Mouse (Mus musculus): ENCODE measurements around the gene Rara.
A peak's percentile ranks its signal among the peaks of the same experiment; 100 is the strongest.
"Not testable (repeated sequence)": the region's sequence is repeated elsewhere in the genome, so short reads cannot be mapped to it uniquely, and the experiment has no call there.

Gene Rara

DNA sequence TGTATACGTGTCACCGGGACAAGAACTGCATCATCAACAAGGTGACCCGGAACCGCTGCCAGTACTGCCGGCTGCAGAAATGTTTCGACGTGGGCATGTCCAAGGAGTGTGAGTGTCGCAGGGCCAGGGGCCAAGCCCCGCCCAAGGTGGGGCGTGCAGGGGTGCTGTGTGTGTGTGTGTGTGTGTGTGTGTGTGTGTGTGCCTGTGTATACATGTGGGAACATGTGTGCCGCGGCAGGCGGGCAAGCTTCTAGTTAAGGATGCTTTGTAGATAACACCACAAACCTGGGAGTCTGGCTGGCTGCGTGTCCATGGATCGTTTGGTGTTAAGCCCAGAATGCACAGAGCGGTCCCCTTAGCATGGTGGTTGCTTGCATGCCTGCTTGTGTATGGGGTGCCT, 40.5 kb downstream of the Rara start:
- no peak for DNase-seq (ENCODE audit: low read depth in 2 of 2, low spot score in 2 of 2)

DNA sequence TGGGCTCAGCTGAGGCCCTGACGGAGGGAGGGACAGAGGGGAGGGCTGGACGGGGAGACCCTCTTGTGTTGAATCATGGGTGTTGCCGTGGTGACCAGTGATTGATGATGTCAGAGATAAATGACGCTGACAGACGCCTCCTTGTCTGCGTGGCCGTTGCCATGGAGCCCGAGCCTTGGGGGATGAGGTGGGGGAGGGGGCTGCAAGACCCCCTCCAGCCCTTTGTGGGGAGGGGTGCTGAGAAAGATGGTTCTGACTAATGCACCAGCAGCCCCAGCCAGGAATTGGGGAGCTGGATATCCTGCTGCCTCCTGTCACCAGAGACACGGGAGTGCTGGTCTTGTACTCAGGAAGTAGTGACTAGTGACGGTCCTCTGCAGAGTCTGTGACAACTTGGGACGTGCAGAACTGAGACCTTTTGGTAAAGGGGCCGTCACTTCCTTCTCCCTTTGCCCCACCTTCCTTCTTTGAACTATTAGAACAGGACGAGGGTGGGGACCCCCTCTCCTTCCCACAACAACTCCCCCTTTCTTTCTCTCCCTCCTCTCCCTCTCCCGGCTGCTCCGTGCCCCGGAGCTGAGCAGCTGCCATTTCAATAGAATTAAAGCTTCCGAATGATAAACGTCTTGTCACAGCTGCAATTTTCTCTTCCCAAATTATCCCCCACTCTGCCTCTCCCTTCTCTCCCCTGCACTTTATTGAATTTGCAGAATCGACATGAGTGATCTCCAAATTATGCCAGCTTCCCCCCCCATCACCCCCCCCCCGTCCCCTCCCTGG, 41.3 kb downstream of the Rara start:
- no peak for DNase-seq (ENCODE audit: low read depth in 2 of 2, low spot score in 2 of 2)

DNA sequence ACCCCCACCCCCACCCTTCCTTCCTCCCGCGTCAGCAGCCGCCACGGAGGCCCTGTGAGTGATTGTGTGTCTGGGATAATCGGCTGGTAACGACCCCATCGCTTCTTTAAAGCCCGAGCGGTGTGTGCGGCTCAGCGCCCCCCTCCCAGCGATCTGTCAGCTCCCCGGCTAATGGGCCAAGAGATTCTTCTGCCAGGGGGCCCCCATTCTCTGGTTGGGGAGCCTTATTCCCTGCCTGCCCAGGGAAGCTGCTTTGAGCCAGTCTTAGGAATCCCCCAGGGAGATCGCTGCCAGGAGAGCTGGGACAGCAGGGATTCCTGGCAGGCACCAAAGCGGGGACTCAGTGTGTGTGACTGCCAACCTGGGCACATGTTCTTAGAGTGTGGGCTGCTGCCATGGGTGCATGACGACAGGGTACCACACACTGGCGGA, 41.9 kb downstream of the Rara start:
- DNase-seq (ENCODE audit: low read depth in 2 of 2, low spot score in 2 of 2) = no peak

DNA sequence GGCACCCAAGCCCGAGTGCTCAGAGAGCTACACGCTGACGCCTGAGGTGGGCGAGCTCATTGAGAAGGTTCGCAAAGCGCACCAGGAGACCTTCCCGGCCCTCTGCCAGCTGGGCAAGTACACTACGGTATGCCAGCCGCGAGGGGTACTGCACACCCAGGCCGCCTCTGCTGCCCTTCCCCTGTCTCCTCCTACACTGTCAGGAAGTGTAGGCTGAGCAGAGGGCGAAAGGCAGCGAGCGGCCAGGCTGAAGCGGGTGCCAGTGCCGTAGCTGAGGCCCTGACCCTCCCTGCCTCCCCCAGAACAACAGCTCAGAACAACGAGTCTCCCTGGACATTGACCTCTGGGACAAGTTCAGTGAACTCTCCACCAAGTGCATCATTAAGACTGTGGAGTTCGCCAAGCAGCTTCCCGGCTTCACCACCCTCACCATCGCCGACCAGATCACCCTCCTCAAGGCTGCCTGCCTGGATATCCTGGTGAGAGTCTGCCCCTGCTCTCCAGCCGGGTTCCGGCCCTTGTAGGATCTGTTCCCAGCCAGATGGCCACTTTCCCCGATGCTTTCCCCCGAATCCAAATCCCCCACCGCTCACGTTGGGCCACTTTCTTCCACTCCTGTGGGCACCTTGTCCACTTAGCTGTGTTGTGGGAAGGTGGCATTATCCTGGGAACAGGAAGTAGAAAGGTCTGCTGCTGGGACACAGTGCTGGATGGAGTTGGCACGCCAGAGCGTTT, 42.7 kb downstream of the Rara start:
- DNase-seq (ENCODE audit: low read depth in 2 of 2, low spot score in 2 of 2) = no peak

DNA sequence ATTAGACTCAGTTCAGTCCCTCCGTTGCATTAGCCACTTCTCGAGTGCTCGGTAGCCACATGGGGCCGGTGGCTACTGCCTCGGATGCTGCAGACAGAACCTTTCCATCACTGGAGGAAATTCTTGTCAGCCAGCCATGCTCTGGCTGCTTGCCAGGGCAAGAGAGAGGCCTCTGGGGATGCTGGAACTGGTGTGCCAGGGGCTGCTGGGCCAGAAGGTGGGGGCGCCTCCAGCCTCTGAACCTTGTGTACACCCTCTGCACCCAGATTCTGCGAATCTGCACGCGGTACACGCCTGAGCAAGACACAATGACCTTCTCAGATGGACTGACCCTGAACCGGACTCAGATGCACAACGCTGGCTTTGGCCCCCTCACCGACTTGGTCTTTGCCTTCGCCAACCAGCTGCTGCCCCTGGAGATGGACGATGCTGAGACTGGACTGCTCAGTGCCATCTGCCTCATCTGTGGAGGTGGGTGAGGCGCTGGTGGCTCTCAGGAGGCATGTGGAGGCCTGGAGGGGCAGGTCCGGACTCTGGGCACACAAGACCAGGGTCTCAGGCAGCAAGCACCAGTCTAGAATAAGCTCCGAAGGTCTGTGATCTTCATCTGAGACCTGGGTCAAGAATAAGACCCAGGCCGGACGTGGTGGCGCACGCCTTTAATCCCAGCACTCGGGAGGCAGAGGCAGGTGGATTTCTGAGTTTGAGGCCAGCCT, 43.9 kb downstream of the Rara start:
- DNase-seq (ENCODE audit: low read depth in 2 of 2, low spot score in 2 of 2) = no peak

DNA sequence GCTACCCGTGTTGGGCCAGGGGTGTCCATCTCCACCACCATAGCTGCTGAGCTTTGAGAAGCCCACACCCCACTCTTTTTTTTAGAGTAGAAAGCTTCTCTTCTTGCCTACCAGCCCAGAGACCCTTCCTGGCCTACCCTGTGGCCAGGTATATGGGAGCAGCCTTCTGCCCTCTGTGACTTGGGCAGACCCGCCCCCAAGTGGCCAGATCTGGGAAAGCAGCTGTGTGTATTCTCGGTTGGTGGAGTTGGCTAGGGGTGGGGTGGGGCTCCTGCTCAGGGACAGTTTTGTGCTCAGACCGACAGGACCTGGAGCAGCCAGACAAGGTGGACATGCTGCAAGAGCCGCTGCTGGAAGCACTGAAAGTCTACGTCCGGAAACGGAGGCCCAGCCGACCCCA, 44.6 kb downstream of the Rara start:
- peak; percentile 80 to 91 for DNase-seq (ENCODE audit: low read depth in 2 of 2, low spot score in 2 of 2)

DNA sequence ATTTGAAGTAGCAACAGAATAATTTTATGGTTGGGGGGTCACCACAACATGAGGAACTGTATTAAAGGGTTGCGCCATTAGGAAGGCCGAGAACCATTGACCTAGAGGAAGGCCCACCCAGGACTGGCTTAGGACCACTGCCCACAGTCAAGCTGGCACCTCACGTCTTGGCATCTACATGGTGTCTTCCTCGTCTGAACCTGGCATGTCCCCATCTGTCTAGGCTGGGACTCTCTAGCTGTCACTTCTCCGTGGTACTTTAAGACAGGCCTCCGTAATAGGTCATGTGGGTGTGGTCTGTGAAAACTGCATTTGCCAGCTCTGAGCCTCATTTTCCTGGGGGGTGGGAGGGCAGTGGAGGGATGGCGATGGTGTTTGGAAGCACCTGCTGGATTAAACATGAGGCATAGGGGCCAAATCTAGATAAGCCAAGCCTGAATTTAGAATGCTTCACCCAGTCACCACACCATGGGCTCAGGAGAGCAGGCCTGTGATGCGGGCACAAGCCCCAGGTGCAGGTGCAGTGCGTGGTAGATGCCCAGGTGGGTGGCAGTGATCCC, 45.3 kb downstream of the Rara start:
- DNase-seq (ENCODE audit: low read depth in 2 of 2, low spot score in 2 of 2) = no peak

DNA sequence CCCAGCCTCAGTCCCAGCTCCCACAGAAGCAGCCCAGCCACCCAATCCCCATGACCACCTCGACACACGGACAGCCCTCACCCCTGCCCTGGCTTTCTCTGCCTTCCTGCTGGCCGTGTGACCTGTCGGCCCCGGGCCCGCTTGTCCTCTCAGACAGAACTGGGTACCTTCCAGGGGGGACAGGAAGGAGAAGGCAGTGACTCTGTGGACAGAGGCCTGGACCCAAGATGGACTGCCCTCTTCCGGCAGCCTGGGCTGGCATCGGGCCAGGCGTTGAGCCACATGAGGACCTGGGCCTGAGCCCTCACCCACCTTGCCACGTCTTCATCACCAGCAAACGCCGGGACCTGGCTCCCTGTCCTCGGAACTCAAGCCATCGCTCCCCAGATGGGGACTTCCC, 46.0 kb downstream of the Rara start:
- no peak for DNase-seq (ENCODE audit: low read depth in 2 of 2, low spot score in 2 of 2)

DNA sequence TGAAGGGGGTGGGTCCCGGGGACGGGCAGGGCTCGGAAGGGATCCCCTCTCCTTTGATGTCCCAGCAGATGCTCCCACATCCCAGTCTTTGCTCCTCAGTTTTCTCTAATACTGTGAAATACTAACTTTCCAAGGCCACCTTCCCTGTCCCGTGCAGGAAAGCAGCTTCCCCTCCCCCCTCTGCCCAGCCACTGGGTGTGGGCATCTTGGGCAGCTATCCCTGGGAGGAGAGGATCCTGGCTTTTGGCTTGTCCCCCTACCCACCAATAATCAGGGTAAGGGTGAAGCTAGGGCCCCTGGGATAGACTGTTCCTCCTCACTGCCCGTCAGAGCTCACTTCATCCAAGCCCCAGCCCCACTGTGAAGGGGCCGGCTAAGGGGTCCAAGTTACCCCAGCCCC, 46.6 kb downstream of the Rara start:
- no peak for DNase-seq (ENCODE audit: low read depth in 2 of 2, low spot score in 2 of 2)

DNA sequence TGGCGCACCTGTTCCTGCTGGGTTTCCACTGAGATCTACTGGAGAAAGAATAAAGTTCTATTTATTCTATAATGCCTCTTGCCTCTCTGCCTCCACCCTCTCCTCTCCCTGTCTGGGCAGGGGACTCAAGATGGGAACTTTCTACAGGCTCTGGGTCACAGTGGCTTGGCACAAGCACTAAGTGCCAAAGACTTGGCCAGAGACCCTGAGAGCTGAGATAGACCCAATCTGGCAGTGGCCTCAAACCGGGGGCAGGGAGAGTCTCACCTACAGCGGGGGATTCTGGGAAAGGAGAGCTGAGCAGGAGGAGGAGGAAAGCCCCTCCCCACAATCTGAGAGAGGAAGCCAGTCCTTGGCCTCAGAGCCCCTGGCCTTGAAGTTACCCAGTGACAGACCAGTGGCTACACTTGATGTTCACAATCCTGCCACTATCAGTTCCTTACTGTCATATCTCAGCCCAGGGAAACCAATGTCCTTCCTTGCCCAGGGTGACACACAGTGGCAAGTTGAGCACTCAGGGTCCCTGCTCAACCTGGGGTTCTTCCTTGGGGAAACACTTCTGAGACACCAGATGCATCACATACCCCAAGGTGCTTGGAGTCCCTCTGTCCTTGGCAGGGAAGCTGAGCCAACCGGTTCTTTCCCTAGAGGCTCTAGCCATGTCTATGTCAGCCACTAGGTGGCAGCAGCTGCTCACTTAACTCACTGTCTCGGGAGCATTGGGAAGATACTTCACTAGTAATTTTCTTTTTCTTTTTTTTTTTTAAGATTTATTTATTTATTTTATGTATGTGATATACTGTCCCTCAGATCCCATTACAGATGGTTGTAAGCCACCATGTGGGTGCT, 47.5 kb downstream of the Rara start:
- peak; percentile 55 to 71 for DNase-seq (ENCODE audit: low read depth in 2 of 2, low spot score in 2 of 2)

DNA sequence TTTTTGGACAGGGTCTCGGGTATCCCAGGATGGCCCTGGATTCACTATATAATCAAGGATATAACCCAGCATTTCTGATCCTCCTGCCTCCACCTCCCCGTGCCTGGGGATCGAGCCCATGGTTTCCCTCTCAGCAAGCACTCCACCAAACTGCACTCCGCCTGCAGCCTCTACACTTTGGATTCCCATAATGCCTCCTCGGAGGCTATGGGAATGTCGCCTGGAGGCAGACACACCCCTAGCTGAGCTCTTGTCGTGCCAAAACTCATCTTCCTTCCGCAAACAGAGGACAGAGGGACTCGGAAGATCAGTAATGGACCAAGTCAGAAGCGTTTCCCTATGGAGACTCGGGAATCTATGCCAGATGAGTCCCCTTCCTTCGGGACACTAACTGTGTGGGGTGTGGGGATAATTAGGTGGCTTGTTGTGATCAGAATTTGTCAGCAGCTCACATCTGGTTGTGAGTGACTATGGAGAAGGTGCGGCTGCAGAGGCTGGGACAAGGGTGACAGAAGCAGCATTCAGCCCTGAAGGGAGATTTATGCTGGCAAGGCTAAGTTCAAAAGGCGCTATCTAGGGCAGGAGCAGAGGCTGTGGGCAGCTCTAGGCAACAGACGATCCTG, 51.0 kb downstream of the Rara start:
- DNase-seq (ENCODE audit: low read depth in 2 of 2, low spot score in 2 of 2) = no peak

DNA sequence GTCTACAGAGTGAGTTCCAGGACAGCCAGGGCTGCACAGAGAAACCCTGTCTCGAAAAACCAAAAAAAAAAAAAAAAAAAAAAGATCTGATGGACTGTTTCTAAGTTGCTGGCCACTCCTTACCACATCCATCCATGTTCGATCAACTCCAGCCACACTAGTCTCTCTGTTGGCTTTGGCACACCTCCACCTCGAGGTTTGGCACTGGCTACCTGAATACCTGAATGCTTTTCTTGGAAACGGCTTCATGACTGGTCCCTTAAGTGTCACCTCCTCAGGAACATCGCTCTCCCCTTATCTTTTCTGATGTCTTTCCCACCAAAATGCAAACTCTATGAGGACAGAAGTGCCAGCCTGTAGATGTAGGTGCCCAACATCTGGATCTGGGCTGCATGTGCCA, 51.7 kb downstream of the Rara start:
- DNase-seq (ENCODE audit: low read depth in 2 of 2, low spot score in 2 of 2) = no peak

DNA sequence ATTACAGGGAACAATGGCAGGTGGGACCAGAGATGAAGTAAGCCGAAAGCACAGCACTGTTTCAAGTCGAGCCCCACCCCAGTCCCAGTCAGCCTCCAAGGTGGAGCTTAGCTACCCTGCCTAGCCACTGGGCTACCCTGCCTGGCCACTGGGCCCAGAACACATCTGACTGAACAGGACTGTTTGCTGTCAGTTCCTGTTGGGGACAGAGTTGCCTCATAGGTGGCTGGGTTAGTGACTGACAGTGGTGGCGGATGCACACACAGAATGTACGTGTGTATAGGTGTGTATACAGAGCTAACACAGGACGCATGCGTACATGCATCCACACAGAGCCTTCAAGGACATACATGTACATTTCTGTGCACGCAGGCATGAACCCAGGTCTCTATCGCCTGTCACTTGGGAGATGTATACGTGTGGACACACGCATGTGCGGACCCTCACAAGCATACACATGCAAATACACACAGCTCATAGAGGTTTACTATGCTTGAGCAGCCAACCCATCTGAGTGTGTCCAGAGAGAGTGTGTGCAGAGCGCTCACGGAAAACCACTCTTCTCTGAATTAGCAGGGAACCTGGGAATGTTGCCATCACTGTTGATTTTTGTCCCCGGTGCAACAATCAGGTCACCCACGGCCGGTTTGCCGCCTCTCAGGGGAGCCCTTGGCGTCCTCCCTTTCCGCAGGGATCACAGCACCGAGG, 53.8 kb downstream of the Rara start:
- no peak for DNase-seq (ENCODE audit: low read depth in 2 of 2, low spot score in 2 of 2)

DNA sequence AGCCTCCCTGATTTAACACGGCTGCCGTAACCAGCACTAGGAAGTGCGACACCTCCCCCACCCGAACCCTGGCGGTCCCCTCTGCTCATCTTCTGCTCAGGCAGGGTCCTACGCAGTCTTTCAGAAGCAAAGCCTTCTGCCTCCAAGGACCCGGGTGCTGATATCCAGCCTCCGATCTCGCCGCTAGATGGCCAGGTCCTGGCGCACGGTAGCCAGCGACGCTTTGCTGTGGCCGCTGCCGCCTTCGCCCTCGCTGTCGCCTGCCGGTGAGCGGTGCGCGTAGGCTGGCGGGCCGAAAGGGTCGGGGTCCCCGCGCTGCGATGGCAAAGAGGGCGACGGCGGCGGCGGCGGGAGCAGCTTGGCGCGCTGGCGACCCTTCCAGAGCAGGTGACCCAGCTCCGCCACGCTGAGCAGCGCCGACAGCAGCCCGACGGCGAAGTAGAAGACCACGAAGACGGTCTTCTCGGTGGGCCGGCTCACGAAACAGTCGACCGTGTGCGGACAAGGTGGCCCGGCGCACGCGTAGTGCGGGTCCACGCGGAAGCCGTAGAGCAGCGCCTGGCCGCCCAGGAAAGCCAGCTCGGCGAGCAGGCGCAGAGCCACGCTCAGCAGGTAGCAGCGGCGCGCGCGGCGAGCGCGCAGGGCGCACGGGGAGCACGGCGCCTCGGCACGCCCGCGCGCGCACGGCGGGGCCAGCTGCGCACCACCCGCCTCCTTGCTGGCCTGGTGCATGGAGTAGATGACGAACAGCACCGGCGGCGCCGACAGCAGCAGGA, 54.6 kb downstream of the Rara start:
- peak in 1 of 2 experiments; percentile 54 for DNase-seq (ENCODE audit: low read depth in 2 of 2, low spot score in 2 of 2)

DNA sequence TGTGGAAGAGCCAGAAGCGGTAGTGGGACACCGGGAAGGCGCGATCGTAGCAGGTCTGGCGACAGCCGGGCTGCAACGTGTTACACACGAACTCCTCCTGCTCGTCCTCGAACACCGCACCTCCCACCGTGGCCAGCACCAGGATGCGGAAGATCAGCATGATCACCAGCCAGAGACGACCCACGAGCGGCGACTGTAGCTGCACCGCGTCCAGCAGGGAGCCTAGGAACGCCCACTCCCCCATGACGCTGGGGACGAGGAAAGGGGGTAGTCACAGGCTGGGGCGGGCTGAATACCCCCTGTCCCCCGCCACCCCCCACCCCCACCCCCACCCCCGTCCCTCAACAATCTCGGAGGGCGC, 55.1 kb downstream of the Rara start, which contains the start of gene Gjd3:
TSS of gene Gjd3 (minus strand) at position 244 of the 361 bp plus-strand sequence.
- DNase-seq (ENCODE audit: low read depth in 2 of 2, low spot score in 2 of 2) = no peak

DNA sequence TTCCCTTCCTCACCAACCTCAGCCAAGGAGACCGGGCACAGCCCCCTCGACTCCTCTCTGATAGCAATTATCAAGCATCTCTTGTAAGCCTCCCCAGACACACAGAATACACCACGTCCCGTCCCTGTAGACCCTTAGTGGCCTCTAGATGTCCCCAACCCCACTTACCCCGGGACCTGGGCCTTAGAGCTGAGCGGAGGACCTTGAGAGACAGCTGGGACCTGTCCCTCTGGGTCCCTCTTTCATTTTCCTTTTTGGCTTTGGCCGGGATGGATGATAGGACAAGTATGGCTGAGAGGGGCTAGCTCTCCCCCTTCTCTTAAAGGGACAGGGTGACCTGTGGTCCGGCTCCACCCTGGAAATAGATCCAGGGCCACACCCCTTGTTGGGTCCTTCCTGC, 55.9 kb downstream of the Rara start:
- no peak for DNase-seq (ENCODE audit: low read depth in 2 of 2, low spot score in 2 of 2)

DNA sequence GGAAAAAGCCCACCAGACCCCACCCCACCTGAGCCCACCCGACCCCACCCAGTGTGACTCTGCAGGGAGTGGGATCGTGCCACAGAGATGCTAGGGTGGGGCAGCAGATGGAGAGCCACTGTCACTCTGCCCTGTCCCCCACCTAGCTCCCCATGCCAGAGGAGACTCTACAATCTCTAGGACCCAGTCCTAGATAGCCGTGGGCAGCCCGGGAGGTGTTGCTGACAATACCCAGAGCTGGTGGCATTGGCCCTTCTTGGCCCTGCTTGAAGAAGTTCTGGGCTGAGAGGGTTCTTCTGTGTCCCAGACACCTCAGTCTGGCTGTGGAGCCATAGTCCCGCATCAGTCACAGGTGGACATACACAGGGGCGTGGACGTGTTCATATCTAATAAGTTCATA, 57.9 kb downstream of the Rara start:
- no peak for DNase-seq (ENCODE audit: low read depth in 2 of 2, low spot score in 2 of 2)

DNA sequence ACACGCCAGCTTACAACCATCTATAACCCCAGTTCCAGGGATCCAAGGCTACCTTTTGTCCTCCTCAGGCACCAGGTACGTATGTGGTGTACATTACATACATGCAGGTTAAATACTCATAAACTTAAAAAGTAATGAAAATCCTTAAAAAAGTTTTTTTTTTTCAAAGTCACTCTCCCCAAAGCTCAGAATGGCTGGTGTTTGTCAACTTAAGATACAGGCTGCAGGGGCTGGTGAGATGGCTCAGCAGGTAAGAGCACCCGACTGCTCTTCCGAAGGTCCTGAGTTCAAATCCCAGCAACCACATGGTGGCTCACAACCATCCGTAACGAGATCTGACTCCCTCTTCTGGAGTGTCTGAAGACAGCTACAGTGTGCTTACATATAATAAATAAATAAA, 60.6 kb downstream of the Rara start:
- not testable (repeated sequence) for DNase-seq (ENCODE audit: low read depth in 2 of 2, low spot score in 2 of 2)

DNA sequence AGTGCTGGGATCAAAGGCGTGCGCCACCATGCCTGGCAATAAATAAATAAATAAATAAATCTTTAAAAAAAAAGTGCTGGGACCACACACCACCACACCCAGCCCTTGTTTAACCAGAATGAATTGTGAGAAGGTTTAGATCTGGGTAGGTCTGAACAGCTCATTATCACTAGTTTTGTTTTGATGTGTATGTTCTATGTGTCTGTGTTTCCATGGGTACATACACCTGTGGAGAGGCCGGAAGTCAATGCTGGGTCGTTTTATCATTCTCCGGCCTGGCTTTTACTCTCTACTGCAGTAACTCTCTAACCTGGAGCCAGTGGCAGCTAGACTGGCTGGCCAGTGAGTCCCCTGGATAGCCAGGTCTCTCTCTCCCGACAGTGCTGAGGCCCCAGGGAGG, 63.2 kb downstream of the Rara start:
- DNase-seq (ENCODE audit: low read depth in 2 of 2, low spot score in 2 of 2) = no peak
